Mouse (Mus musculus) liver, embryonic 16.5 days (tissue): ENCODE results near the gene Mgat4b. TPM values are rescaled to one million over a fixed set of nuclear protein-coding genes. Genes with fewer than 3 reads are reported as not detected.

ENCODE experiments used
- ATAC-seq: fragments of 200-750 bp; cut with Nextera tagmentation; 2 replicates; pipeline ENCODE4 v1.8.0; 2017; ENCODE audit warnings: low read depth, mild to moderate bottlenecking, moderate number of reproducible peaks, moderate library complexity
- H3K27ac ChIP-seq: fragments of 300-500 bp; sonication (generic); 2 replicates; pipeline ENCODE4 v1.5.1; 2014; ENCODE audit warnings: mild to moderate bottlenecking, low read length
- H3K27me3 ChIP-seq: fragments of 300-500 bp; sonication (generic); 2 replicates; pipeline ENCODE4 v1.6.1; 2014; ENCODE audit warnings: low read depth, low read length, mixed read lengths; ENCODE audit not compliant: control insufficient read depth, insufficient read depth
- H3K36me3 ChIP-seq: fragments of 300-500 bp; sonication (generic); 2 replicates; pipeline ENCODE4 v1.6.1; 2014; ENCODE audit warnings: mild to moderate bottlenecking; ENCODE audit not compliant: control insufficient read depth, insufficient read depth
- H3K4me1 ChIP-seq: fragments of 300-500 bp; sonication (generic); 2 replicates; pipeline ENCODE4 v1.6.1; 2014; ENCODE audit warnings: low read depth, low read length, mixed read lengths; ENCODE audit not compliant: control insufficient read depth
- H3K4me2 ChIP-seq: fragments of 300-500 bp; sonication (generic); 2 replicates; pipeline ENCODE4 v1.6.1; 2014; ENCODE audit warnings: low read depth, low read length, mixed read lengths
- H3K4me3 ChIP-seq: fragments of 300-500 bp; sonication (generic); 2 replicates; pipeline ENCODE4 v1.5.1; 2014; ENCODE audit warnings: low read depth, mild to moderate bottlenecking, low read length
- H3K9ac ChIP-seq: fragments of 300-500 bp; sonication (generic); 2 replicates; pipeline ENCODE4 v1.6.1; 2014; ENCODE audit warnings: low read depth, low read length
- H3K9me3 ChIP-seq: fragments of 300-500 bp; sonication (generic); replicated peaks from 2 replicates; pipeline ENCODE4 v1.6.1; 2016; ENCODE audit warnings: low read length; ENCODE audit not compliant: control insufficient read depth
- WGBS: fragments of 180-500 bp; shearing (Covaris S2); extraction: QIAGEN DNeasy Blood & Tissue Kit; methylation state at CpG from one replicate; pipeline ENCODE4 v1.1.7; 2014; ENCODE audit not compliant: insufficient replicate concordance; 5-methylcytosine and 5-hydroxymethylcytosine counted together
- polyA plus RNA-seq: library from polyadenylated mRNA; unstranded; fragments of >200 nt; fragmentation: Nextera tagmentation; extraction: Ambion mirVana; gene quantifications from 2 replicates; pipeline ENCODE4 v1.2.1, GENCODE M21; 2015

The Mgat4b gene
- polyA plus RNA-seq, 1 experiment from 2014 or later = 3.1 TPM

GRCm38 (mm10) chr11:50178532-50179488 is 31.9 kb upstream of the Mgat4b start:
- H3K4me1 ChIP-seq = peaks cover 32% of the 10 kb centered on the region
- ATAC-seq = no peak
- H3K27me3 ChIP-seq = no peaks in the 10 kb centered on the region
- 0 out of 2 replicates have a peak overlapping the region, but pooled peaks have one; percentile 2 for H3K27ac ChIP-seq
- no peak overlapping the region for H3K4me2 ChIP-seq
- 59% methylated on average over 5 of the region's 5 CpGs for WGBS
- no peaks in the 10 kb centered on the region for H3K36me3 ChIP-seq
- no peaks in the 10 kb centered on the region for H3K9me3 ChIP-seq
- no peak overlapping the region for H3K9ac ChIP-seq
- no peak overlapping the region for H3K4me3 ChIP-seq

- H3K9ac ChIP-seq = no peak overlapping the region
- ATAC-seq = no peak
- no peak overlapping the region for H3K27ac ChIP-seq
- 61% methylated on average over 6 of the region's 6 CpGs for WGBS
- peaks cover 31% of the 10 kb centered on the region for H3K4me1 ChIP-seq
- no peak overlapping the region for H3K4me3 ChIP-seq
- no peak overlapping the region for H3K4me2 ChIP-seq
- H3K9me3 ChIP-seq = no peaks in the 10 kb centered on the region
- H3K27me3 ChIP-seq = no peaks in the 10 kb centered on the region
- H3K36me3 ChIP-seq = no peaks in the 10 kb centered on the region
Observed at GRCm38 (mm10) chr11:50180478-50181231, 30.0 kb upstream of the Mgat4b start.

- Histone ChIP-seq H3K4me1 (peaks cover 17% of the 10 kb centered on the region), H3K9ac (no peak overlapping the region)
Observed at GRCm38 (mm10) chr11:50182702-50183101, 28.0 kb upstream of the Mgat4b start.

DNA sequence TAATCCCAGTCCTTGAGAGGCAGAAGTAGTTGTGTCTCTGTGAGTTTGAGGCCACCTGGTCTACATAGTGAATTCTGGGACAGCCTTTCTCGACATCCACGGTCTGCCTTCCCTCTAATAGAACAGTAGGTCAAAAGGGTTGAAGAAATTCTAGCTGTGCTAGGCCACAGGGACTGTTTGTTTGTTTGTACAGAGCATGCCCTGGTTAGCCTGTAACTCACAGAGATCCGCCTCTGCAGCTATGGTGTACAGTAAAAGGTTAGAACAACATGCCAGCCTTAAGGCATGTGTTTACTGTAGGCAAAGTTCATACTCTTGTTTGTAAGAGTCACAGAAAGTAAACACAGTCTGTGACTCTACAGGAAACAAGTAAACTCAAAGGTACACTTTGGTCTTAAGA is 25.9 kb upstream of the Mgat4b start:
- no peak overlapping the region for H3K9ac ChIP-seq
- H3K4me3 ChIP-seq = no peak overlapping the region
- no peaks in the 10 kb centered on the region for H3K36me3 ChIP-seq
- H3K9me3 ChIP-seq = no peaks in the 10 kb centered on the region
- no peaks in the 10 kb centered on the region for H3K27me3 ChIP-seq
- peak overlapping the region; percentile 0; the same call in 1 of the 2 replicates for H3K27ac ChIP-seq
- WGBS = 76% methylated on average over 3 of the region's 3 CpGs
- H3K4me1 ChIP-seq = peaks cover 14% of the 10 kb centered on the region
- no peak overlapping the region for H3K4me2 ChIP-seq
- peak; percentile 84 for ATAC-seq

More at GRCm38 (mm10) chr11:50182702-50183101, 28.0 kb upstream of the Mgat4b start:
- Histone ChIP-seq H3K4me3 (no peak overlapping the region), H3K27me3 (no peaks in the 10 kb centered on the region), H3K27ac (no peak overlapping the region), H3K4me2 (no peak overlapping the region), H3K36me3 (no peaks in the 10 kb centered on the region), H3K9me3 (no peaks in the 10 kb centered on the region)
- no peak for ATAC-seq
- 58% methylated on average over 4 of the region's 4 CpGs for WGBS

- H3K9me3 ChIP-seq = no peaks in the 10 kb centered on the region
- H3K4me2 ChIP-seq = no peak overlapping the region
- peak; percentile 40 for ATAC-seq
- no peaks in the 10 kb centered on the region for H3K27me3 ChIP-seq
- H3K4me3 ChIP-seq = no peak overlapping the region
- 62% methylated on average over 7 of the region's 7 CpGs for WGBS
- H3K9ac ChIP-seq = no peak overlapping the region
- no peak overlapping the region for H3K27ac ChIP-seq
- no peaks in the 10 kb centered on the region for H3K36me3 ChIP-seq
- peaks cover 4% of the 10 kb centered on the region; the same call in 1 of the 2 replicates for H3K4me1 ChIP-seq
Observed at GRCm38 (mm10) chr11:50188682-50189081, 22.0 kb upstream of the Mgat4b start.

- ATAC-seq = no peak
- Histone ChIP-seq H3K4me1 (no peaks in the 10 kb centered on the region; the same call in 1 of the 2 replicates), H3K9me3 (no peaks in the 10 kb centered on the region), H3K36me3 (no peaks in the 10 kb centered on the region), H3K4me3 (no peak overlapping the region), H3K9ac (no peak overlapping the region), H3K4me2 (no peak overlapping the region), H3K27ac (no peak overlapping the region), H3K27me3 (no peaks in the 10 kb centered on the region)
- 68% methylated on average over 4 of the region's 4 CpGs for WGBS
Observed at GRCm38 (mm10) chr11:50190362-50190761, 20.3 kb upstream of the Mgat4b start.

DNA sequence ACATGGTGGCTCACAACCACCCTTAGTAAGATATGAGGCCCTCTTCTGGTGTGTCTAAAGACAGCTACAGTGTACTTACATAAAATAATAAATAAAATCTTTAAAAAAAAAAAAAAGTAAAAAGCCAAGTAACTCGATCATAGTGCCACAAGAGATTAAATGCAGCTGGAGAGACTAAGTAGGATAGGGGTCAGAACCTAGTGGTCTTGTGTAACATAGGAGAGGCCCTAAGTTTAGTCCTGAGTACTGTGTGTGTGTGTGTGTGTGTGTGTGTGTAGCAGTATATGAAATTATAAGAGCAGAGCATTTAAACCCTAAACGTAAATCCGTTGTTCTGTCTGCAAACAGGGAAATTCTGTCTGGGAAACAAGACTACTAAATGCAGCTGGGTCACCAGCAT is 18.4 kb upstream of the Mgat4b start:
- Histone ChIP-seq H3K4me3 (no peak overlapping the region), H3K36me3 (no peaks in the 10 kb centered on the region), H3K4me1 (peaks cover 3% of the 10 kb centered on the region; the same call in 1 of the 2 replicates), H3K4me2 (no peak overlapping the region), H3K27me3 (no peaks in the 10 kb centered on the region), H3K27ac (no peak overlapping the region), H3K9me3 (no peaks in the 10 kb centered on the region), H3K9ac (no peak overlapping the region)
- WGBS = 81% methylated on average over 3 of the region's 3 CpGs
- ATAC-seq = no peak

DNA sequence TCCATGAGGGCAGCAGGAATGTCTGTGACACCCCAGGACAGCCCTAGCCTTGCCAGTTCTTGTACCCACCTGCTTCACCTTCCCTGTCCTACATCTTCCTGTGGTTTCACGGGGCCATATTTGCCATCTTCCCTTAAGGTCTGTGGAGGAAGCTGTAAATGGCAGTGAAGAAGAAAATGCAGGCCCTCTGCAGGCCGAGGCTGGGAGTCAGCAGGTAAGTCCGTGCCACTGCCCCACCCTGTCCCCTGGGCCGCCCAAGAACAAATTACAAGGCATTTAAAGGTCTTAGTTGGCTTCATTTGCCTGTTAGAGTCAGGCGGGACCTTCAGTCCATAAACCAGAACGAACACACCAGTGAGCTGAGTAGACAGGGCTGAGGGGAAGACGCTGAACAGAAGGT is 16.6 kb upstream of the Mgat4b start:
- Histone ChIP-seq H3K4me1 (peaks cover 3% of the 10 kb centered on the region; the same call in 1 of the 2 replicates), H3K9ac (no peak overlapping the region), H3K9me3 (no peaks in the 10 kb centered on the region), H3K27me3 (no peaks in the 10 kb centered on the region), H3K27ac (no peak overlapping the region), H3K36me3 (peaks cover 3% of the 10 kb centered on the region), H3K4me2 (no peak overlapping the region), H3K4me3 (no peak overlapping the region)
- 74% methylated on average over 7 of the region's 7 CpGs for WGBS
- ATAC-seq = no peak
